Mouse (Mus musculus): ENCODE data around the gene Tef. TPM values are rescaled to one million over a fixed set of nuclear protein-coding genes. Genes with fewer than 3 reads are reported as not detected.

Tef gene
- polyA plus RNA-seq, 1 experiment from 2014 or later: 38.6 TPM

DNA sequence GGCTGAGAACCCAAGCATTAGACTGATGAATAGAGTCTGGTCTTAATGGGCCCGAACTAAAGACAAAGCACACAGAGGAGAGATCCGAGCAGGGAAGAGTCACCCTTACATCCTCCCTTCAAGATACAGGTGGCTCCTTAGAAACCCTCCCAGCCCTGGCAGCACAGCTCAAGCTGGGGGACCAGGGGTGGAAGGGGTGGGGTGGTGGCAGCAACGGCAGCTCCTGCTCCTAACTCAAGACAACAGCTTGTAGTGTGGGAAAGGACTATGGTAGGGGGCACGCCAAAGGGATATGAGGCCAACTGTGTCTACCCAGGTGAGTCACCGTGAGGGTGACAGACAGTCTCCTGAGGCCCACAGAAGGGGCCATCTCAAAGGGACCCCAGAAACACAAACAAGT, 45.6 kb downstream of the Tef start:
- H3K9me3 ChIP-seq (ENCODE audit: low read length): no peaks in the 10 kb centered on the region
- 81% methylated on average over 5 of the region's 5 CpGs for WGBS
- TF ChIP-seq CTCF (IDR thresholded peaks at IDR 0.05) (no peak), EP300 (IDR thresholded peaks at IDR 0.05) (no peak)
- H3K4me1 ChIP-seq (ENCODE audit: insufficient read depth, low read depth, low read length): no peaks in the 10 kb centered on the region
- DNase-seq (ENCODE audit: low spot score) (no peak), ATAC-seq (no peak)
- peaks cover 20% of the 10 kb centered on the region for H3K36me3 ChIP-seq (ENCODE audit: insufficient read depth, low read length)
- no peak overlapping the region for H3K4me2 ChIP-seq (replicated peaks; ENCODE audit: low read depth, low read length)
- no peak overlapping the region for H3K9ac ChIP-seq (replicated peaks; ENCODE audit: low read depth)
- H3K27me3 ChIP-seq (replicated peaks; ENCODE audit: insufficient read depth, low read length): no peaks in the 10 kb centered on the region
- H3K4me3 ChIP-seq (ENCODE audit: low read depth, low read length): no peak overlapping the region
- H3K27ac ChIP-seq (ENCODE audit: low read length): 0 out of 2 replicates have a peak overlapping the region, but pooled peaks have one; percentile 14

DNA sequence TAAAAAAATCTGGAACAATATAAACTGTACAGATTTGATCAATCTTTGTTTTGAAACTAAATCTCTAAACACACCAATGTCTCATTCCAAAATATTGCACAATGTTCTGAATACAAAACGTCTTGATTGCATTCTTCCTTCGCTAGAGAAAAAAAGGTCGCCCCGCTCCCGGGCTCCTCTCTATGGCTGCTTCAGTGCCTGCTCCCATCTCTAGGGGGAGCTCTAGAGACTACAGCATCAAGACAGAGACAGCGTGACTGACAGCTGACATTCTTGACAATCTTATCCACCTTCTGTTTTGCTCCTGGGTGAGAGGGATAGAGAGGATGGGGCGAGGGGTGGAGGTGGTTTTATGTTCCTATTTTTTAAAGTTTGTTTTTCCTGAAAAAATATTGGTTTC, 46.1 kb downstream of the Tef start:
- 24% methylated on average over 7 of the region's 7 CpGs for WGBS
- H3K27me3 ChIP-seq (replicated peaks; ENCODE audit: insufficient read depth, low read length): no peaks in the 10 kb centered on the region
- no peak overlapping the region for H3K9ac ChIP-seq (replicated peaks; ENCODE audit: low read depth)
- H3K4me2 ChIP-seq (replicated peaks; ENCODE audit: low read depth, low read length): no peak overlapping the region
- H3K36me3 ChIP-seq (ENCODE audit: insufficient read depth, low read length): peaks cover 20% of the 10 kb centered on the region
- TF ChIP-seq CTCF (IDR thresholded peaks at IDR 0.05) (peak; percentile 82), EP300 (IDR thresholded peaks at IDR 0.05) (peak; percentile 56)
- ATAC-seq (peak; percentile 47), DNase-seq (ENCODE audit: low spot score) (peak; percentile 89)
- no peak overlapping the region for H3K27ac ChIP-seq (ENCODE audit: low read length)
- no peak overlapping the region for H3K4me3 ChIP-seq (ENCODE audit: low read depth, low read length)
- H3K4me1 ChIP-seq (ENCODE audit: insufficient read depth, low read depth, low read length): no peaks in the 10 kb centered on the region
- H3K9me3 ChIP-seq (ENCODE audit: low read length): no peaks in the 10 kb centered on the region

DNA sequence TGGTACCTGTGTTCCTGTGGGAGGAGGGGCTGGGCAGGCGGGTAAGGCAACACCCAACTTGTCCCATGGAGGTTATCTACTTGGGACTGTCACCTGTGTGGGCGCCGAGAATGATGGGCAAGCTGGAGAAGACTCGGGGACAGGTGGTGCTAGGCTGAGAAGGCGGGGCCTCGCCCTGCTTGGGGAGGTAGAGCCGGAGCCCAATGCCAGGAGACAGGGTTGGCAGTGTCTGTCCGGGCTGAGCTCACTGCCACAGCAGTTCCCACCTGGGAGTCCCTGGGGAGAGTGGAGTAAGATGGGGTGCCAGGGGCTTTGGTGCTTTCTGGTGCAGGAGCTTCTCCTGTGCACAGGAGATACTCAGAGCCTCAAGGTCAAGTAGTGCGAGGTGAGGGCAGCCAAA, 46.9 kb downstream of the Tef start:
- ATAC-seq (no peak), DNase-seq (ENCODE audit: low spot score) (no peak)
- Histone ChIP-seq H3K36me3 (ENCODE audit: insufficient read depth, low read length) (peaks cover 20% of the 10 kb centered on the region), H3K27ac (ENCODE audit: low read length) (no peak overlapping the region; the same call in 1 of the 2 replicates), H3K9ac (replicated peaks; ENCODE audit: low read depth) (no peak overlapping the region), H3K27me3 (replicated peaks; ENCODE audit: insufficient read depth, low read length) (no peaks in the 10 kb centered on the region), H3K9me3 (ENCODE audit: low read length) (no peaks in the 10 kb centered on the region), H3K4me3 (ENCODE audit: low read depth, low read length) (no peak overlapping the region), H3K4me1 (ENCODE audit: insufficient read depth, low read depth, low read length) (no peaks in the 10 kb centered on the region), H3K4me2 (replicated peaks; ENCODE audit: low read depth, low read length) (no peak overlapping the region)
- WGBS: 72% methylated on average over 9 of the region's 9 CpGs
- no peak for TF ChIP-seq CTCF (IDR thresholded peaks at IDR 0.05)
- no peak for TF ChIP-seq EP300 (IDR thresholded peaks at IDR 0.05)

DNA sequence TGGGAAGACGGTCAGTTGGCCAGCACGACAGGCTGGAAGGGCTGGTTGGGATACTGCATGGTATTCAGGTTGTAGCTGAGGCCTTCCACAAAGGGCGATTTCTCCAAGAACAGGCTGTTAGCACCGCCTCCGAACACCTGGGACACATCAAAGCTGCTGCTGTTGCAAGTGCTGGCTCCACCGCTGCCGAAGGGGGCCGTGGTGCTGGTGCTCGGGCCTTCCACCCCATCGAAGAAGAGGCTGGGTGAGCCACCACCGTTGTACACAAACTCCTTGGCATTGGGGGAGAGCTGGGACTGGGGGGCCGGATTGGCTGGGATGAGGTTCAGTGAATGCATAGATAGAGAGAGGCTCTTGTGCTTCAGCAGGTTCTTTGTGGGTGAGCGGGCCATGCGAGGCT, 48.5 kb downstream of the Tef start:
- DNase-seq (ENCODE audit: low spot score) (no peak), ATAC-seq (no peak)
- Histone ChIP-seq H3K4me2 (replicated peaks; ENCODE audit: low read depth, low read length) (no peak overlapping the region), H3K9ac (replicated peaks; ENCODE audit: low read depth) (no peak overlapping the region), H3K27ac (ENCODE audit: low read length) (no peak overlapping the region), H3K4me1 (ENCODE audit: insufficient read depth, low read depth, low read length) (peaks cover 4% of the 10 kb centered on the region; the same call in 1 of the 2 replicates), H3K4me3 (ENCODE audit: low read depth, low read length) (no peak overlapping the region), H3K36me3 (ENCODE audit: insufficient read depth, low read length) (peaks cover 20% of the 10 kb centered on the region), H3K9me3 (ENCODE audit: low read length) (no peaks in the 10 kb centered on the region), H3K27me3 (replicated peaks; ENCODE audit: insufficient read depth, low read length) (no peaks in the 10 kb centered on the region)
- 78% methylated on average over 14 of the region's 14 CpGs for WGBS
- TF ChIP-seq EP300 (IDR thresholded peaks at IDR 0.05) (no peak), CTCF (IDR thresholded peaks at IDR 0.05) (no peak)

DNA sequence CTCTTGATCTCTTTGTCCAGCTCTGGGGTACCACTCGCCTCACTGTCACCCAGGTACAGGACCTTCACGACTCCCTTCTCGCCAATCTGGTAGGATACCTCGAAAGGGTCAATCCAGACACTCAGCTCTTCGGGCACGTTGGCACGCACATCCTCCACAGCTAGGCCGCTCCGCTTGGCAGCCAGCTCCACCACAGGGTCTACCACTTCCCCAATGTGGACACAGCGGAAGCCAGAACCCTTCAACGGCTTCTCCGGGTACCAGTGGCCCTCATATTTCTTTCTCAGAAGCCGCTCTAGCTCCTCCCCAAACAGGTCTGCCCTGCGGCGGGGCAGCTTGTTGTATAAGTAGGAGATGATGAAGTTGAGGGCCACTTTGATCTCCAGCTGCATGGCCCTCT, 49.2 kb downstream of the Tef start:
- WGBS: 86% methylated on average over 15 of the region's 15 CpGs
- H3K4me3 ChIP-seq (ENCODE audit: low read depth, low read length): no peak overlapping the region
- DNase-seq (ENCODE audit: low spot score): no peak
- H3K36me3 ChIP-seq (ENCODE audit: insufficient read depth, low read length): peaks cover 20% of the 10 kb centered on the region
- peaks cover 6% of the 10 kb centered on the region; the same call in 1 of the 2 replicates for H3K4me1 ChIP-seq (ENCODE audit: insufficient read depth, low read depth, low read length)
- ATAC-seq: no peak
- no peaks in the 10 kb centered on the region for H3K27me3 ChIP-seq (replicated peaks; ENCODE audit: insufficient read depth, low read length)
- H3K9ac ChIP-seq (replicated peaks; ENCODE audit: low read depth): no peak overlapping the region
- H3K4me2 ChIP-seq (replicated peaks; ENCODE audit: low read depth, low read length): no peak overlapping the region
- TF ChIP-seq CTCF (IDR thresholded peaks at IDR 0.05) (no peak), EP300 (IDR thresholded peaks at IDR 0.05) (no peak)
- H3K27ac ChIP-seq (ENCODE audit: low read length): no peak overlapping the region
- no peaks in the 10 kb centered on the region for H3K9me3 ChIP-seq (ENCODE audit: low read length)

DNA sequence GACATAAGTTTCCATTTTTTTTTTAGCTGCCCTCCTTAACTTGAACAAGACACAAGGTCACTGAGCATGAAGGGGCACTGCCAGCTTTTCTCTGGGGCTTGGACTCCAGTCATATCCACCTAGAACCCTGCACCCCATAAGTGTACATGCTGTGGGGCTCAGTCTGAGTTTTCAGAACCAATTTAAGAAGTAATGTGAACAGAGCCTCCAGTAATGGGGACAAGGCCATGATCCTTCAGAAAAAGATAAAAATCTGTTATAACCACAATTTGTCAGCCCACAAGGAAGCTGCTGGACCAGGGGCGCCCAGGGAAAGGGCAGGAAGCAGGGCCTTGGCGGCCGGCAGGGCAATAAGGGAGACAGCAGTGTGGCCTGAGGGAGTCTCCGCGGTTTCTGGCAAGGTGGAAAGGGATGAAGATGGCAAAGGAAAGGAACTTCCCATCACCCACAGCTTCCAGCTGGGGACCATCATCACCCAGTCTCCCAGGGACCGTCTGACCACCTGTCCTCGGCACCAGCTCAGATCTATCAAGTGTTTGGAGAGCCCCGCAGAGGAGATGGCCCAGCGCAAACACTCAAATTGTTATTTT, 50.3 kb downstream of the Tef start:
- 68% methylated on average over 9 of the region's 9 CpGs for WGBS

More for the DNA sequence above, 50.3 kb downstream of the Tef start:
- H3K4me1 ChIP-seq (ENCODE audit: insufficient read depth, low read depth, low read length): peaks cover 6% of the 10 kb centered on the region; the same call in 1 of the 2 replicates
- ATAC-seq: no peak
- H3K27me3 ChIP-seq (replicated peaks; ENCODE audit: insufficient read depth, low read length): no peaks in the 10 kb centered on the region
- DNase-seq (ENCODE audit: low spot score): no peak
- no peak overlapping the region for H3K27ac ChIP-seq (ENCODE audit: low read length)
- no peak overlapping the region for H3K4me3 ChIP-seq (ENCODE audit: low read depth, low read length)
- H3K36me3 ChIP-seq (ENCODE audit: insufficient read depth, low read length): peaks cover 20% of the 10 kb centered on the region
- H3K9me3 ChIP-seq (ENCODE audit: low read length): no peaks in the 10 kb centered on the region
- no peak for TF ChIP-seq EP300 (IDR thresholded peaks at IDR 0.05)
- TF ChIP-seq CTCF (IDR thresholded peaks at IDR 0.05): no peak
- H3K4me2 ChIP-seq (replicated peaks; ENCODE audit: low read depth, low read length): no peak overlapping the region
- no peak overlapping the region for H3K9ac ChIP-seq (replicated peaks; ENCODE audit: low read depth)

Measured in lung, postnatal 0 days (tissue).